Mouse (Mus musculus) E14TG2a.4 (cell line): ENCODE data around the gene Foxr1.

Source experiments
- CTCF ChIP-seq: conservative IDR thresholded peaks from 2 replicates; pipeline ENCODE4 v1.5.1; 2014; ENCODE audit warnings: low read length
- NANOG ChIP-seq: IDR thresholded peaks from 2 replicates; pipeline ENCODE4 v1.6.1; 2014; ENCODE audit warnings: borderline replicate concordance, low read length, mixed read lengths

DNA sequence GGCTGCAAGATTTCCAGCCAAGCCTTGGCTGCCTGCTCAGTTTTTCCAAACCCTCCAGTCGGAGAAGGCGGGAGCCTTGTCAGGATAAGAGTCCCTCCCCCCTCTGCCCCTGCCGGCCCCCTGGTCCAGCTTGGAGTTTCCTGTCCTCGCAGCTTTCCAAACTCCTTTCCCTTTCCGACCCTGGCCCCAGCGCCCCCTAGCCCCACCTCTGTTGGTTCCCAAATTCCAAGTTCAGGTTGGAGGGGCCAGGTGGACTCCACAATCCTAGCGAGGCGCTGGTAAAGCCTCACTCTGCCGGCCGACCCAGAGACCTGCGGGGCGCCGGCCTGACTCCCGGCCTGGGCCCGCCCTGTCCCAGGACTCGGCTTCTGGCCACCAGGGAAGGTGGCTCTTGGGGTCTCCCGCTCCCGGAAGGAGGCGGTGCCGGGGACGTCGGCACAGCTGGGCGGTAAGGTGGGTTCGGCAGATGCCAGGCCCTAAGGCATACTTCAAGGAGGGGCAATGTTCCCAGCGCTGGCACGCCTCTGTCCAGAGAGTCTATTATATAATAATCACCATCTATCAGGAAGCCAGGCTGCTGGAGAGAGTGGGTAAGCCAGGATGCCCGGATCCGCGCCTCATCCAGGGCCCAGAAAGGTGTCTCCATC is 38.1 kb upstream of the Foxr1 start:
- no peak for TF ChIP-seq CTCF
- TF ChIP-seq NANOG: no peak
